Mouse (Mus musculus): Measurements from ENCODE around the gene Ankrd50.

The Ankrd50 gene

GRCm38 (mm10) chr3:38484191-38485106 lies at the start of gene Ankrd50:
Gene Ankrd50 (minus strand): TSS chr3:38484844.
- peak; percentile 99 for DNase-seq (ENCODE audit: low spot score)

- DNase-seq (ENCODE audit: low spot score), result no peak
Measured at GRCm38 (mm10) chr3:38534245-38534644, 49.6 kb upstream of the Ankrd50 start.

GRCm38 (mm10) chr3:38520426-38520825 lies 35.8 kb upstream of the Ankrd50 start:
- DNase-seq (ENCODE audit: low spot score), result no peak

- DNase-seq (ENCODE audit: low spot score), result no peak
Measured at GRCm38 (mm10) chr3:38519971-38520370, 35.3 kb upstream of the Ankrd50 start.

GRCm38 (mm10) chr3:38503606-38504005 lies 19.0 kb upstream of the Ankrd50 start:
- no peak for DNase-seq (ENCODE audit: low spot score)

- DNase-seq (ENCODE audit: low spot score), result no peak
Measured at GRCm38 (mm10) chr3:38502156-38502555, 17.5 kb upstream of the Ankrd50 start.

GRCm38 (mm10) chr3:38501739-38502138 lies 17.1 kb upstream of the Ankrd50 start:
- no peak for DNase-seq (ENCODE audit: low spot score)

- DNase-seq (ENCODE audit: low spot score), result no peak
Measured at GRCm38 (mm10) chr3:38501316-38501715, 16.7 kb upstream of the Ankrd50 start.

- no peak for DNase-seq (ENCODE audit: low spot score)
Measured at GRCm38 (mm10) chr3:38498561-38498960, 13.9 kb upstream of the Ankrd50 start.

- DNase-seq (ENCODE audit: low spot score), result peak; percentile 26
Measured at GRCm38 (mm10) chr3:38496795-38497385, 12.2 kb upstream of the Ankrd50 start.

- no peak for DNase-seq (ENCODE audit: low spot score)
Measured at GRCm38 (mm10) chr3:38491702-38492101, 7.1 kb upstream of the Ankrd50 start.

GRCm38 (mm10) chr3:38491236-38491635 lies 6.6 kb upstream of the Ankrd50 start:
- DNase-seq (ENCODE audit: low spot score), result no peak

- DNase-seq (ENCODE audit: low spot score), result no peak
Measured at GRCm38 (mm10) chr3:38490720-38491119, 6.1 kb upstream of the Ankrd50 start.

GRCm38 (mm10) chr3:38485107-38485545 lies 482 bp upstream of the Ankrd50 start:
- DNase-seq (ENCODE audit: low spot score), result no peak

GRCm38 (mm10) chr3:38483551-38483950 lies 1.1 kb downstream of the Ankrd50 start:
- peak; percentile 52 for DNase-seq (ENCODE audit: low spot score)

- no peak for DNase-seq (ENCODE audit: low spot score)
Measured at GRCm38 (mm10) chr3:38482749-38483148, 1.9 kb downstream of the Ankrd50 start.

GRCm38 (mm10) chr3:38481106-38481505 lies 3.5 kb downstream of the Ankrd50 start:
- DNase-seq (ENCODE audit: low spot score), result peak; percentile 12

- no peak for DNase-seq (ENCODE audit: low spot score)
Measured at GRCm38 (mm10) chr3:38477936-38478335, 6.7 kb downstream of the Ankrd50 start.

GRCm38 (mm10) chr3:38475587-38475986 lies 9.1 kb downstream of the Ankrd50 start:
- DNase-seq (ENCODE audit: low spot score), result no peak

- no peak for DNase-seq (ENCODE audit: low spot score)
Measured at GRCm38 (mm10) chr3:38473138-38473537, 11.5 kb downstream of the Ankrd50 start.

GRCm38 (mm10) chr3:38471516-38471915 lies 13.1 kb downstream of the Ankrd50 start:
- DNase-seq (ENCODE audit: low spot score), result no peak

GRCm38 (mm10) chr3:38468131-38468530 lies 16.5 kb downstream of the Ankrd50 start:
- no peak for DNase-seq (ENCODE audit: low spot score)

GRCm38 (mm10) chr3:38466880-38467405 lies 17.7 kb downstream of the Ankrd50 start:
- no peak for DNase-seq (ENCODE audit: low spot score)

All from T-cell, adult 2 months (primary cell).